Mouse (Mus musculus): ENCODE measurements around the gene Sgpp1.

DNA sequence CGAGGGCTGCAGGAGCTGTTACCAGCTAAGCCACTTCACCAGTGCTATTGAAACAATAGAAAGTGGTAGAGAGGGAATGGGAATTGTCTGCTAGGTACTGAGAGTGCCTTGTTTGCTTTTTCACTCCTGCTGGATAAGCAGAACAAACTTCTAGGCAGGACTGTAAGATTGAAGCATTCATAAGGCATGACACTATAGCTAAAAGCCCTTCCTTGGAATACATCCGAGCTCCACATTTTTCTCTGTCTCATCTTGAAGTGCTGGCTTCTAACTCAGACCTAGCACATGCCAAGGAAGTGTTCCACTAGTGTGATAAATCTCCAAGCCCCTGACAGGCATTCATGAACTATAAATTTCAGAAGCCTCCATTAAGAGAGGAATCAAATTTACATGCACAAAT, 4.1 kb upstream of the Sgpp1 start:
- TF ChIP-seq CTCF (IDR thresholded peaks at IDR 0.05; ENCODE audit: low read depth) (no peak), EP300 (IDR thresholded peaks at IDR 0.05; ENCODE audit: low read depth) (no peak)

All from liver, embryonic 14.5 days (tissue).